Mouse (Mus musculus) cerebellum, adult 9-10 months (tissue): Measurements from ENCODE around the gene Arap1.

ENCODE experiments used
- DNase-seq: peaks from one replicate; pipeline ENCODE4 v3.0.0; 2022

The Arap1 gene

DNA sequence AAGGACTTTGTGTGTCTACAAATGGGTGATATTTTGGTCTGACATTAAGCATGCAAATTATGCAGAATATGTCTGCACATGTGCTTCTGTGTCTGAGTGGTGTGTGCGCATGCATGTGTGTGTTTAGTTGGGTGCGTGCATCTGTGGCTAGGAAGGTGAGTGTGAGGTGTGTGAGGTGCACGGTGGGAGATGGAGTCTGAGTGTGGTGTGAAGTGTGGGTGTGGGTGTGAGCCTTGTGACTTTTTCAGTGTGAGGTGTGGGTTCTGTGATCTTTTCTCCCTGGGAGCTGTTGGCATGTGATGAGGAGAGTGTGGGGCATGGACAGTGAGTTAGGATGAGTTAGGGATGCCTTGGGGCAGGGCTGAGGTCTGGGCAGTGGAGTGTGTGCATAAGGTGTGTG, 105.4 kb downstream of the Arap1 start:
- DNase-seq: no peak

DNA sequence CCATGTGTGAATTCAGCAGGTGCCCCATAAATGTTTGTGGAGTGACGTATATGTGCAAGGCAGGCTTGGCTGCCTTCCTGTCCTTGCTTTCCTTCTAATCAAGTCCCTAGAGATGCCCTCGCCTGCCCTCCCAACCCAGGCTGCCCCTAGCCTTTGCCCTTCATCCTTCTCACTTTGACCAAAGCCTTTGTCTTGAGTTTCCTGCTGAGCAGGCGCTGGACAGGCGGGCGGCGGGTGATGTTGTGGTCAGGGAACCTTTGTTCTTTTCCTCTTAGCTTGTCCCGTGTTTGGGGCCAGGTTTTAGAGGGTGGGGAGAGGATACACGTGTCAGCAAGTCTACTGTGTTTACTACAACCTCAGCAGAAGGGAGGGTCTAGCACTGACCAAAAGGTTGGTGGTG, 105.9 kb downstream of the Arap1 start:
- no peak for DNase-seq

DNA sequence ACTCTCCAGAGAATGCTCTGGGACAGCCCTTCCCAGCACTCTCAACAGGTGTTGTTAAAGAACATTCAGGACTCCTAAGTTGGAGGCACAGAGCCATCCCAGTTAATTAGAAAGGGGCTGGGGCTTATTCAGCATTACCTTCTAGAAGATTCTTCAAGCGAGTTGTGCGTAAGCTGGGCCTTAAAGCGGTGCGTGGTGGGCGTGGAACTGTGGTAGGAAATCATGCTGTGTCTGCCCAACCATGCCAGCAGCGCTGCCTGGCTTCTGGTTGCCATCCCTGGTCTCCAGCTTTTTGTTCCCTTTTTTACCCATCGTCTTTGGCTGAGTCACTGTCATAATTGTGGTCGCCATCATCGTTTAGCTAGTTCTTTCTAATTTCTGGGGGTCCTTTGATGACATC, 106.6 kb downstream of the Arap1 start:
- no peak for DNase-seq

DNA sequence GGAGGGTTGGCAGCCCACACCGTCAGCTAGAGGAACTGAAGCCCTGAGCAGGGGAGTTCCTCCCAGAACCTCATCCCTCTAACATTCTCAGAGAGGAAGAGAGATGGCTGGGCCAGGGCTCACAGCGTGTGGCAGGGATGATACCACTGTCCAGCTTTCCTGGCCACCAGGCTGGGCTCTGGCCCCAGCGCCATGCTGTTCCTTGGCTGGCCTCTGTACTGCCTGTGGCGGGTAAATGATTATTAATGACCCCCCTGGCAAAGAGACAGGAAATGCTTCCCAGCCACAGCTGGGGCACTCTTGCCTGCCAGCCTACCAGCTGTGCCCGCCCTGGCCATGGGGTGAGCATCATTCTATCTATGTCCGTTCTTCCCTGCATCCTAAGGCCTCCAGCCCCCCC, 107.3 kb downstream of the Arap1 start:
- no peak for DNase-seq

DNA sequence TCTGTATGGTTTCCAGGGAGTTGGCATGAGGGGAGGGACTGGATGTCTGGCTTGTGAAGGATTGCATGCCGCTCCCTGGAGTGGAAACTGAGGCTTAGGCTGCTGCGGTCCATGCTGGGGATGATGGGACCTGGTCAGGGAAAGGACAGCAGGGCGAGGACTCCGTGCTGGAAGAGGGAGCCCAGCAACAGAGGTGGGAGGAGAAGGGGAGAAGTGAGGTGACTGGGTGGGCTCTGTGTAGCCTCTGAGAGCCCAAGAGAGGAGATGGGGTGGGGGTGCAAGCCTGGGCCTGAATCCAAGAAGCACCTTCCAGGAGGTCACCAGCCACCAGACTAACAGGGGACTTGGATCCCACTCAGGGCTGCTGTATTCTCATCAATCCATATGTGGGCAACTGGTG, 108.5 kb downstream of the Arap1 start:
- no peak for DNase-seq

DNA sequence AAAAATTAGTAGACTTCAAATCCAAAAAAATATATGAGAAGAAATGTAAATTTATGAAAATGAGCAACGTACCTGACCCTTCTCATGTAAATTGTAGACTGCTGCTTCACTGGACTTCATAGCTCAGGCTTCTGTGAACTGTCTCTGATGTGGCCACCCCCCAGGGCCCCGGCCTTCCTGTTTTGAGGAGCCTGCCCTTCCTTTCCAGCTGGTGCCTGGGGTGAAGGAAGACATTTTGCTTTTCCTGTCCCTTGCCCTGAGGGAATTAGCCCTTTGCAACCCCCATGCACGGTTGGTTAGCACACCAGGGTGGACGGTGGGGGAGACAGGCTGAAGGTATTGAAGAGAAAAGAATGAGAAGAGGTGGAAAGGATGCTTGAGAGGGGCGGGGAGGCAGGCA, 108.9 kb downstream of the Arap1 start:
- DNase-seq: no peak

DNA sequence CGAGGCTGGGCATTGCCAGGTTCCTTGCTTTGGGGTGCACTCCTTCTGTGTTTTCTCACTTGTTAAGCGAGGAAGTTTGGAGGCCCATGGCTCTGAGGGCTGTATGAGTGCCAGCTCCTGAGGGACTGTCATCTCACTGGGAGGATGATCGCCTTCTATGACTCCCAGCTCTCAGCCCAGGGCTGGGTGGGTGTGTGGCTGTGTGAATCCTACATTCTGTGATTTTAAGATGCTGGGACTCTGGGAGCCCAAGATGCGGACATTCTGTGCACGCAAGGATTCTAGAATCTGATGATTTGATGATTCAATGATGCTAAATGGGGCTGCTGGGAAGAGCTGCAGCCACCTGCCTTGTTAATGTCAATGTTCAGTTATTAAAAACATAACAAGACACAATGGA, 109.4 kb downstream of the Arap1 start:
- no peak for DNase-seq

DNA sequence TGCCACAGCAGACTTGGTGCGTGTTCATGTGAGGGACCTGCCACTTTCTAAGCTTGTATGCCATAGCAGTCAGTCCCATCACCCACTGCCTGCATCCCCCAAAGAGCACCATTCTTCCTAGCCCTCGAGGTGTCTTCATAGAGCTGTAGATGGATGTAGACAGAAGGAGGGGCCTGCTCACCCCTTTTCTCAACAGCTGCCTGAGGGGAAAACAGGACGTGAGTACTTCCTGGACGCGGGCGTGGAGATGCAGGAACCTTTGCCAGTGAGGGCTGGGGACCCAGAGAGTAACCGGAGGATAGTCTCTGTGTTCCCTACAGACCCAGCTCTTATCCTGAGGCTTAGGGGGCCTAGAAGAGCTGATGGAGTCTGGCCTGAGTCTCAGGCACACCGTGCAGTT, 109.9 kb downstream of the Arap1 start:
- DNase-seq: no peak

DNA sequence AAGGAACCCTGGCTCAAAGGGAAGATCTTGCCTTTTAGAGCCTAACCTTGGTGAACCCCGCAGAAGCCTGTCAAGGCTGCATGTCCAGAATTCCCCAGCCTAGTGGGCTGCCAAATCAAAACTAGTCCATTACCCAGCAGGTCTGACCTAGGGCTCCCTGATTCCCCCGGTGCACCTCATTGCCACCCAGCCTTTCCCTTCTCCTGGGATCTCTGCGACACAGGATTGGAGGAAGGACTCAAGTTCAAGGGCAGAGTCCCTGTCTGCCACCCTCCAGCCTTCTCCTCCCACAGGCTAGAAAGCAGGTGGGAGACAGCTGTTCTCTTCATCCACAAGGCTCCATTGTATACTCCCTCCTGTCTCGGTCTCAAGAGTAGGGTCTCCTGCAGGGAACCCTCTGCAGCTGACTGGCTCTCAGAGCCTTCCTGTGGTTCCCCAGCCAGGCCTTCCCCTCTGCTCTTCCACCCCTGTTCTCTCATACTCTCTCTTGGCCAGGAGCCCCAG, 110.5 kb downstream of the Arap1 start:
- DNase-seq: no peak

DNA sequence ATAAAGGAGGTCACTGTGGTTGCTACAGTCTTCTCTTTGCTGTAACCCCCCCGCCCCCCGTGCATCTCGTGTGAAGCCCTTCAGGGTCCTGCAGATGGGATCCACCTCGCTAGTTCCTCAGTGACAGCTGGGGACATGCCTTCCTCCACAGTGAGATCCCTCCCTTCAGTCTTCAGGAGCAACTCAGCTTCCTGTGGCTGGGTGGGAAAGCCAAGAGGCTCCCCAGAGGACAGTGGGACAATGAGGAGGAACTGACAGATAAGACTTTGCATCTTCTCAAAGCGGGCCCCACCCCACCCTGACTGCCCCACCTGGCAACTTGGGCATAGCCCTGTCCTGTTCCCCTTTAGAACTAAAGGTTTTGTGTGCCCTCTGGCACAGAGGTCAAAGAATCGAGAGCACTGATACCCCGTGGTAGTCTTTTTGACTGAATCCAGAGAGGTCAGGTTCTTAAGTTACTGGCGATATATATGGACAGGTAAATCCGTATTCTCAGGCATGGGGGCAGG, 111.5 kb downstream of the Arap1 start:
- no peak for DNase-seq

DNA sequence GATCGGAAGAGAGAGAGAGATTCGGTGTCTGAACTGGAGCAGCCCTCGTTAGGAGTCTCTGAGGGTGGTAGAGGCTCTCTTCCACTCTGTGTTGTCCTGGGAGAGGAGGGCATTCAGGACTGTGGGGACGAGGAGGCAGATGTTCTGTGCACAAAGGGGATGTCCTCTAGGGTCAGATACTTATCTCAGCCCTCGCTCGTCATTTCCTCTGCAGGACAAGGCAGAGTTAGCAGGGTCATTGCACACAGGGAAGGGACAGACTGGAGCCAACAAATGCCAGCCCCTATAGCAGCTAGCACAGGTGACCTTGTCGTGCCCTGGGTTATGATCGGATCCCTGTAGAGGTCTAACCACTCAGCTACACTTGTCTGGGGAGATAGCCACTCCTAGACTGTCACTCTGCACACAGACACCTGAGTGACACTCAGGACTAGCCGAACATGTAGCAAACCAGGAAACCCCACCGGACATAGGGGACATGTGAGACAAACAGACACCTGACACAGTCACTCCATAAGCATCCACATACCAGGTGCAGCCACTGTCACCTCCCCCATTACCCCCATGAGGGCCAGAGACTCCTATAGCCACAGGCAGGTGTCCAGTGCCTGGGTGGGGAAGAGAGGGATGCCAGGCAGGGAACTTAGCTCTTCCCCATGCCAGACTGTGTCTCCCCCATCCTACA, 112.2 kb downstream of the Arap1 start:
- DNase-seq: no peak

DNA sequence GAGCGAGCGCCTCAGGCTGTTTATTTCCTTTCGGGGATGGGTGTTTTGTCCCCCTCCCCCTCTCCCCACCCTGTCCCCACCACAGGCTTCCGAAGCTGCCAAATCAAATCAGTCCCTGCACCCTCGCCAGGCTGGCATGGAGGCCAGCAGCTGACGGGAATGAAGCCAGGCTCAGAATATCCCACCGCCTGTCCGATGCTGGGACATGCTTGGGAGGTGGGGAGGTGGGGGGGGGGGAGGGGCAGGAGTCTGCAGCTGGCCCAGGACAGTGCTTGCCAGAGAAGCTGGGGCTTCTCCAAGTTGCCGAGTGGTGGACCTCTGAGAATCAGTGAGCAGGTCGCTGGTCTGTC, 112.7 kb downstream of the Arap1 start:
- no peak for DNase-seq

DNA sequence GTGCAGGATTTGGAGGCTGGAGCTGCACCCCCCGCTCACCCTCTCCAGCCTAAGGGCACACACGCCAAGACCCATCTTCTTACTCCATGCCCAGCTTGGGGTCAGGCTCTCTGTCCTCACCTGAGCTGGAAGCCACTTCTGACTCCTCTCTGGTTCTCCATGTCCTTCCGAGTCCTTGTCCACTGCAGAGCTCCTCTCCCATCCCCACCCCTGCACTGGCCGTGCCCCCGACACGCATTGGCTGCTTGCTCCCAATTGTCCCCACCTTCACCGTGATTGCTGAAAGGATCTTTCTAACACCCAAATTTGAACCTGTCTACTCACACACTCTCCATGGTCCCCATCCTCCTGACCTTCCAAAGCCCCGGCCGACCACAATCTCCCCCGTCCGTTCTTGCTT, 113.7 kb downstream of the Arap1 start:
- DNase-seq: no peak
